Mouse (Mus musculus) heart, adult 8-10 months (tissue): ENCODE data around the gene Gm2696. TPM values are rescaled to one million over a fixed set of nuclear protein-coding genes. Genes with fewer than 3 reads are reported as not detected.
"Not testable (repeated sequence)": the region's sequence is repeated elsewhere in the genome, so short reads cannot be mapped to it uniquely, and the experiment has no call there.

Experiments
- DNase-seq: peaks from one replicate; pipeline ENCODE4 v3.0.0; 2022; ENCODE audit warnings: low spot score
- total RNA-seq, 4 experiments: library from RNA; stranded (reverse); gene quantifications; 2 replicates each; pipeline ENCODE4 v1.2.4; 2022

Gm2696 gene
- not detected for total RNA-seq

GRCm38 (mm10) chr10:77814382-77814781 is at the start of gene Gm2696:
Gene Gm2696 (plus strand): TSS chr10:77814682.
- no peak for DNase-seq

- DNase-seq: no peak
These were observed 44.8 kb upstream of the Gm2696 start for GRCm38 (mm10) chr10:77769727-77770126.

GRCm38 (mm10) chr10:77771225-77771624 is 43.3 kb upstream of the Gm2696 start, which contains the start of gene Gm3238:
Gene Gm3238 (minus strand): TSS chr10:77771325.
- not testable (repeated sequence) for DNase-seq

- DNase-seq: not testable (repeated sequence)
These were observed 42.3 kb upstream of the Gm2696 start for GRCm38 (mm10) chr10:77772142-77772541.

- DNase-seq: not testable (repeated sequence)
These were observed 37.6 kb upstream of the Gm2696 start, which contains the start of gene Gm7138 for GRCm38 (mm10) chr10:77776844-77777243. Gene Gm7138 (minus strand): TSS chr10:77776944.

- not testable (repeated sequence) for DNase-seq
These were observed 32.0 kb upstream of the Gm2696 start, which contains the start of gene Gm3250 for GRCm38 (mm10) chr10:77782442-77782841. Gene Gm3250 (minus strand): TSS chr10:77782542.

- DNase-seq: not testable (repeated sequence)
These were observed 31.1 kb upstream of the Gm2696 start for GRCm38 (mm10) chr10:77783396-77783795.

- not testable (repeated sequence) for DNase-seq
These were observed 26.6 kb upstream of the Gm2696 start, which contains the start of gene Gm7137 for GRCm38 (mm10) chr10:77787876-77788275. Gene Gm7137 (minus strand): TSS chr10:77788200.

- DNase-seq: no peak
These were observed 25.9 kb upstream of the Gm2696 start for GRCm38 (mm10) chr10:77788621-77789020.

GRCm38 (mm10) chr10:77794976-77795375 is 19.5 kb upstream of the Gm2696 start, which contains the start of gene Gm9639:
Gene Gm9639 (minus strand): TSS chr10:77795076.
- DNase-seq: no peak

- DNase-seq: no peak
These were observed 16.8 kb upstream of the Gm2696 start for GRCm38 (mm10) chr10:77797677-77798076.

GRCm38 (mm10) chr10:77798164-77798920 is 16.1 kb upstream of the Gm2696 start:
- DNase-seq: not testable (repeated sequence)

- no peak for DNase-seq
These were observed 15.5 kb upstream of the Gm2696 start, which contains the start of gene Gm19668 for GRCm38 (mm10) chr10:77798921-77799508. Gene Gm19668 (minus strand): TSS chr10:77799133.

- DNase-seq: no peak
These were observed 10.4 kb upstream of the Gm2696 start for GRCm38 (mm10) chr10:77804095-77804494.

- no peak for DNase-seq
These were observed 2.7 kb upstream of the Gm2696 start, which contains the start of gene Gm9507 for GRCm38 (mm10) chr10:77811743-77812142. Gene Gm9507 (minus strand): TSS chr10:77811843.

- DNase-seq: no peak
These were observed 1.0 kb downstream of the Gm2696 start for GRCm38 (mm10) chr10:77815514-77815913.

GRCm38 (mm10) chr10:77818523-77818922 is 4.0 kb downstream of the Gm2696 start:
- no peak for DNase-seq

GRCm38 (mm10) chr10:77819203-77819602 is 4.7 kb downstream of the Gm2696 start:
- no peak for DNase-seq

GRCm38 (mm10) chr10:77826951-77827350 is 12.5 kb downstream of the Gm2696 start, which contains the start of gene Krtap10-4:
Gene Krtap10-4 (minus strand): TSS chr10:77827095.
- DNase-seq: no peak

GRCm38 (mm10) chr10:77835647-77836046 is 21.2 kb downstream of the Gm2696 start, which contains the start of gene Krtap10-10:
Gene Krtap10-10 (plus strand): TSS chr10:77835947.
- no peak for DNase-seq

- no peak for DNase-seq
These were observed 24.5 kb downstream of the Gm2696 start for GRCm38 (mm10) chr10:77839006-77839405.

GRCm38 (mm10) chr10:77846503-77846902 is 32.0 kb downstream of the Gm2696 start, which contains the start of gene Gm36176:
Gene Gm36176 (plus strand): TSS chr10:77846803.
- DNase-seq: no peak
